Mouse (Mus musculus) small intestine, adult 2 months (tissue): ENCODE results near the gene Hist1h4f. TPM values are rescaled to one million over a fixed set of nuclear protein-coding genes. Genes with fewer than 3 reads are reported as not detected.

ENCODE experiments used
- H3K27ac ChIP-seq: fragments of 200-500 bp; 2 replicates; pipeline ENCODE4 v1.5.1; 2012; ENCODE audit warnings: low read depth, low read length, control low read depth, inconsistent platforms; ENCODE audit not compliant: insufficient read depth
- H3K27me3 ChIP-seq: fragments of 200-500 bp; 2 replicates; pipeline ENCODE4 v1.6.1; 2012; ENCODE audit warnings: mild to moderate bottlenecking, moderate library complexity, low read length, inconsistent platforms; ENCODE audit not compliant: control insufficient read depth, insufficient read depth
- H3K36me3 ChIP-seq: fragments of 200-500 bp; 2 replicates; pipeline ENCODE4 v1.6.1; 2012; ENCODE audit warnings: mild to moderate bottlenecking, low read length, control low read depth, inconsistent platforms; ENCODE audit not compliant: control insufficient read depth, insufficient read depth
- H3K4me1 ChIP-seq: fragments of 200-500 bp; 2 replicates; pipeline ENCODE4 v1.6.1; 2012; ENCODE audit warnings: low read length, inconsistent platforms, mixed read lengths; ENCODE audit not compliant: control insufficient read depth, insufficient read depth, insufficient read length
- H3K4me3 ChIP-seq: fragments of 200-500 bp; 2 replicates; pipeline ENCODE4 v1.5.1; 2012; ENCODE audit warnings: low read depth, mild to moderate bottlenecking, control low read depth, inconsistent platforms, low read length, moderate library complexity
- CTCF ChIP-seq: fragments of 200-500 bp; IDR thresholded peaks from 2 replicates; pipeline ENCODE4 v1.5.1; 2012; ENCODE audit warnings: low read depth, mild to moderate bottlenecking, control low read depth, inconsistent platforms, low read length, moderate library complexity, mixed read lengths; ENCODE audit not compliant: insufficient replicate concordance, insufficient read length; ENCODE audit errors: extremely low read depth
- POLR2A ChIP-seq: fragments of 200-500 bp; IDR thresholded peaks from 2 replicates; pipeline ENCODE4 v1.6.1; 2012; ENCODE audit warnings: low read depth, mild to moderate bottlenecking, control low read depth, inconsistent platforms, low read length, moderate library complexity
- WGBS: fragments of 180-500 bp; shearing (Covaris S2); methylation state at CpG from one replicate; pipeline ENCODE4 v1.1.7; 2018; 5-methylcytosine and 5-hydroxymethylcytosine counted together
- polyA plus RNA-seq: library from polyadenylated mRNA; depleted of rRNA; stranded (reverse); fragments of >200 nt; gene quantifications from 2 replicates; pipeline ENCODE4 v1.2.3, GENCODE M21; 2012

Hist1h4f gene
- polyA plus RNA-seq, 1 experiment = 13.6 TPM

GRCm38 (mm10) chr13:23525901-23526300 lies 25.5 kb downstream of the Hist1h4f start:
- 11% methylated on average over 10 of the region's 10 CpGs for WGBS

GRCm38 (mm10) chr13:23524654-23525053 lies 26.8 kb downstream of the Hist1h4f start:
- Histone ChIP-seq H3K36me3 (no peaks in the 10 kb centered on the region), H3K4me3 (no peak overlapping the region), H3K27ac (no peak overlapping the region), H3K4me1 (no peaks in the 10 kb centered on the region), H3K27me3 (no peaks in the 10 kb centered on the region)
- WGBS = 13% methylated on average over 5 of the region's 5 CpGs
- peak; percentile 89; the same call in 1 of the 2 replicates for TF ChIP-seq CTCF
- no peak for TF ChIP-seq POLR2A

More at GRCm38 (mm10) chr13:23525901-23526300, 25.5 kb downstream of the Hist1h4f start:
- TF ChIP-seq CTCF = no peak
- TF ChIP-seq POLR2A = no peak
- Histone ChIP-seq H3K27me3 (no peaks in the 10 kb centered on the region), H3K27ac (no peak overlapping the region), H3K4me1 (no peaks in the 10 kb centered on the region), H3K4me3 (no peak overlapping the region), H3K36me3 (no peaks in the 10 kb centered on the region)

- no peak overlapping the region for H3K27ac ChIP-seq
- H3K27me3 ChIP-seq = no peaks in the 10 kb centered on the region
- TF ChIP-seq POLR2A = no peak
- TF ChIP-seq CTCF = no peak
- H3K36me3 ChIP-seq = no peaks in the 10 kb centered on the region
- 19% methylated on average over 5 of the region's 5 CpGs for WGBS
- no peak overlapping the region for H3K4me3 ChIP-seq
- no peaks in the 10 kb centered on the region for H3K4me1 ChIP-seq
Observed at GRCm38 (mm10) chr13:23523976-23524375, 27.5 kb downstream of the Hist1h4f start.

GRCm38 (mm10) chr13:23521703-23522102 lies 29.7 kb downstream of the Hist1h4f start:
- H3K27me3 ChIP-seq = no peaks in the 10 kb centered on the region
- 1% methylated on average over 14 of the region's 14 CpGs for WGBS
- TF ChIP-seq CTCF (no peak), POLR2A (no peak)

GRCm38 (mm10) chr13:23519416-23519815 lies 32.0 kb downstream of the Hist1h4f start:
- 0 out of 2 replicates have a peak, but pooled peaks cover 2% of the 10 kb centered on the region for H3K4me1 ChIP-seq
- 1% methylated on average over 10 of the region's 10 CpGs for WGBS
- TF ChIP-seq CTCF (no peak), POLR2A (no peak)
- H3K27ac ChIP-seq = no peak overlapping the region
- H3K4me3 ChIP-seq = no peak overlapping the region
- no peaks in the 10 kb centered on the region for H3K27me3 ChIP-seq
- no peaks in the 10 kb centered on the region for H3K36me3 ChIP-seq

More at GRCm38 (mm10) chr13:23521703-23522102, 29.7 kb downstream of the Hist1h4f start:
- H3K4me1 ChIP-seq = no peaks in the 10 kb centered on the region
- H3K27ac ChIP-seq = no peak overlapping the region
- H3K4me3 ChIP-seq = no peak overlapping the region
- no peaks in the 10 kb centered on the region for H3K36me3 ChIP-seq

GRCm38 (mm10) chr13:23518885-23519284 lies 32.6 kb downstream of the Hist1h4f start:
- 2% methylated on average over 6 of the region's 6 CpGs for WGBS
- Histone ChIP-seq H3K4me1 (0 out of 2 replicates have a peak, but pooled peaks cover 2% of the 10 kb centered on the region), H3K27me3 (no peaks in the 10 kb centered on the region), H3K4me3 (no peak overlapping the region), H3K36me3 (no peaks in the 10 kb centered on the region), H3K27ac (no peak overlapping the region)
- TF ChIP-seq POLR2A = no peak
- no peak for TF ChIP-seq CTCF

- no peaks in the 10 kb centered on the region for H3K36me3 ChIP-seq
- H3K4me1 ChIP-seq = 0 out of 2 replicates have a peak, but pooled peaks cover 2% of the 10 kb centered on the region
- WGBS = under 1% methylated on average over 6 of the region's 6 CpGs
- no peaks in the 10 kb centered on the region for H3K27me3 ChIP-seq
- H3K27ac ChIP-seq = no peak overlapping the region; the same call in 1 of the 2 replicates
- H3K4me3 ChIP-seq = no peak overlapping the region
- no peak for TF ChIP-seq CTCF
Observed at GRCm38 (mm10) chr13:23518295-23518603, 33.2 kb downstream of the Hist1h4f start.
